Mouse (Mus musculus) thymus, adult 2 months (tissue): ENCODE measurements around the gene Mamstr.

ENCODE experiments used
- CTCF ChIP-seq: fragments of 200-500 bp; IDR thresholded peaks from 2 replicates; pipeline ENCODE4 v1.5.1; 2012; ENCODE audit warnings: mild to moderate bottlenecking, control low read depth, low read length, moderate library complexity, borderline replicate concordance; ENCODE audit not compliant: control insufficient read depth, poor library complexity, insufficient read depth; ENCODE audit errors: extremely low read depth
- POLR2A ChIP-seq: fragments of 200-500 bp; IDR thresholded peaks from 2 replicates; pipeline ENCODE4 v1.6.1; 2012; ENCODE audit warnings: mild to moderate bottlenecking, low read length, control low read depth, moderate library complexity; ENCODE audit not compliant: control insufficient read depth, poor library complexity, insufficient read depth; ENCODE audit errors: extremely low read depth

DNA sequence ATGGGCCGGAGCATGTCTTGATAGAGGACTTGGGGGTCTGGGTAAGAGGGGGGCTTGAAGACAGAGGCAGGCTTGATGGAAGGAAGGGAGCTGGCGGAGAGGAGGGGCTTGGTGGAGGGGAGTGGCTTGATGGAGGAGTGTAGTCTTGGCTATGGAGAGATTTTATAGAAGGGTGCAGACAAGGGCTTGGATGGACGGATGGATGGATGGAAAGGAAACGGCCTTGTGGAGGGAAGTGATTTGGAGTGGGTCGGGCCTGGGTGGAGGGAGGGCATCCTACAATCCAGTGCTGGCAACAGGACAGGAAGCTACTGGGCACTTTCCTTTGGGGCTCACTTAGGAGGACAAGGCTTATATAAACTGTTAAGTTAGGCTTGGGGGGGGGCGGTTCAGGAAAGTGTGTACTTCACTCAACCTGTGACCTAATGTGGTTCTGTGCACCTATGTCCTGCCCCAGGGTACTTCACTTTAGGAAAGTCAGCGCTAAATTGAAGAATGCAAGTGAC is 13.2 kb upstream of the Mamstr start:
- TF ChIP-seq CTCF (no peak), POLR2A (no peak)
